Mouse (Mus musculus) cortical plate, adult 2 months (tissue): ENCODE measurements around the gene Socs4. TPM values are rescaled to one million over a fixed set of nuclear protein-coding genes. Genes with fewer than 3 reads are reported as not detected.

Experiments used
- H3K27ac ChIP-seq: fragments of 200-500 bp; 2 replicates; pipeline ENCODE4 v1.5.1; 2012; ENCODE audit warnings: low read length, control low read depth, inconsistent platforms; ENCODE audit not compliant: insufficient read depth
- H3K4me1 ChIP-seq: fragments of 200-500 bp; 2 replicates; pipeline ENCODE4 v1.6.1; 2011; ENCODE audit warnings: low read length; ENCODE audit not compliant: control insufficient read depth, insufficient read depth
- H3K4me3 ChIP-seq: fragments of 200-500 bp; 2 replicates; pipeline ENCODE4 v1.5.1; 2011; ENCODE audit warnings: mild to moderate bottlenecking, low read length, control low read depth; ENCODE audit not compliant: insufficient read depth
- CTCF ChIP-seq: fragments of 200-500 bp; IDR thresholded peaks from 2 replicates; pipeline ENCODE4 v1.5.1; 2011; ENCODE audit warnings: mild to moderate bottlenecking, control low read depth, low read length; ENCODE audit not compliant: insufficient read depth; ENCODE audit errors: extremely low read depth
- POLR2A ChIP-seq: fragments of 200-500 bp; IDR thresholded peaks from 2 replicates; pipeline ENCODE4 v1.6.1; 2011; ENCODE audit warnings: mild to moderate bottlenecking, low read length, control low read depth; ENCODE audit not compliant: insufficient read depth; ENCODE audit errors: extremely low read depth
- polyA plus RNA-seq: library from polyadenylated mRNA; depleted of rRNA; stranded (reverse); fragments of >200 nt; gene quantifications from 2 replicates; pipeline ENCODE4 v1.2.3, GENCODE M21; 2012

Socs4 gene
- polyA plus RNA-seq, 1 experiment: 5.1 TPM

DNA sequence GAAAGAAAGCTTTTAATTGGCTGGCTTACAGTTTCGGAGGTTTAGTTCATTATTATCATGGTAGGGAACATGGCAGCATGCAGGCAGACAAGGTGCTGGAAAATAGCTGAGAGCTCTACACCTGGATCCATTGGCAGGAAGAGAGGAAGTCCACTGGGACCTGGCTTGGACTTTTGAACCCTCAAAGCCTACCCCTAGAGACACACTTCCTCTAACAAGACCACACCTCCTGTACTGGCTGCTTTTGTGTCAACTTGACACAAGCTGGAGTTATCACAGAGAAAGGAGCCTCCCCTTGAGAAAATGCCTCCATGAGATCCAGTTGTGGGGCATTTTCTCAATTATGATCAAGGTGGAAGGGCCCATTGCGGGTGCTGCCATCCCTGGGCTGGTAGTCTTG is 8.5 kb downstream of the Socs4 start:
- Histone ChIP-seq H3K4me1 (no peaks in the 10 kb centered on the region), H3K4me3 (no peak overlapping the region), H3K27ac (no peak overlapping the region)
- TF ChIP-seq POLR2A (no peak), CTCF (no peak)

DNA sequence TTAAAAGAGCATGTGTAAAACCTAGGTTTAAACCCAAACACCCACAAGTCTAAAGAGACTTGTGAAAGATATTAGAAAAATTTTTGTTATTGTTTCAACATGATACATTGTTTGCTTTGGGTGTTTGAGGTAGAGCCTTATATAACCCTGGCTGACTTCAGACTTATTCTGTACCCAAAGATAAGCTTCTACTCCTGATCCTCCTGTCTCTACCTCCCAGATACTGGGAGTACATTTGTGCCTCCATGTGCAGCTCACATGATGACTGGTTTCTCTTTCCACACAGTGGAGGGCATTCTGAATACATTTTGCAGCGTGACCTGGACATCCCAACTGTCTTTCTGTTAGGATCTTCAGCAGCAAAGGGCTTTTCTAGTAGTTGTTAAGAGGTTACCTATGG is 9.5 kb downstream of the Socs4 start:
- Histone ChIP-seq H3K4me3 (no peak overlapping the region), H3K4me1 (no peaks in the 10 kb centered on the region), H3K27ac (no peak overlapping the region)
- TF ChIP-seq POLR2A: no peak
- no peak for TF ChIP-seq CTCF

DNA sequence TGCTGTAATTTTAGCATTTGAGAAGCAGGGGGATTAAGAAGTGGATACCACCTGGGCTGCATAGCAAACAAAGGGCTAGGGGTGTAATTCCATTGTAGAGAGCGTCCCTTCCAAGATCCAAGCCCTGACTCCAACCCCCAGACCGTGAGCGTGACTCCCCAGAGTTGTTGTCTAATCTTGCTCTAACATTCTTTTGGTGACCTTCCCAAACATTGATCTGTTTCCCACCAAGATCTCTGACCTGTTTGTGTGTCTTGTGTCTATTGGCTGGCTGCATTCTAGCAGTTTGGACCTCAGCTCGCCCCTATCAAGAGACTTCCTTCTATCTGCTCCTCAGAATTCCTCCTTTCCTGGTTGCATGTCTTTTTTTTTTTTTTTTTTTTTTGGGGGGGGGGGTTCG is 10.3 kb downstream of the Socs4 start:
- TF ChIP-seq POLR2A (no peak), CTCF (no peak)
- Histone ChIP-seq H3K27ac (no peak overlapping the region), H3K4me1 (no peaks in the 10 kb centered on the region), H3K4me3 (no peak overlapping the region)

GRCm38 (mm10) chr14:47291772-47292171 is 15.0 kb downstream of the Socs4 start:
- no peak overlapping the region for H3K4me3 ChIP-seq
- no peak overlapping the region for H3K27ac ChIP-seq
- no peaks in the 10 kb centered on the region for H3K4me1 ChIP-seq
- no peak for TF ChIP-seq CTCF
- no peak for TF ChIP-seq POLR2A

DNA sequence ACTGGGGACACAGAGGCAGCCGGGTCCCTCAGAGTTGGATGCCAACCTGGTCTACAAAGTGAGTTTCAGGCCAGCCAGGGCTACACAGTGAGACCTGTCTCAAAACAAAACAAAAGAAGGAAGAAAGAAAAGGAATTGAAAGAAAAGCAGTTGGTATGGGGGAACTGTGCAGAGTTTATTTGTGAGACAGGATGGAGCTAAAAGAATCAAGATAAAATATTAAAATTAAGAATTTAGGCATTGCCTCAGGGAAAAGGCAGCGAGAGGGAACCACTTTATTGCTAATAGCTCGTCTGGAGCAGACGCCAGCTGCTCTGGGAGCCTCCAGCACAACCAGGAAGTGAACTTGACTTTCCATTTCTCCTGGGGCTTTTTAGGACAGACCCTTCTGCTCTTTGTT is 17.4 kb downstream of the Socs4 start:
- H3K27ac ChIP-seq: no peak overlapping the region
- peaks cover under 1% of the 10 kb centered on the region; the same call in 1 of the 2 replicates for H3K4me1 ChIP-seq
- TF ChIP-seq CTCF (no peak), POLR2A (no peak)
- H3K4me3 ChIP-seq: no peak overlapping the region

- Histone ChIP-seq H3K27ac (no peak overlapping the region), H3K4me1 (peaks cover 1% of the 10 kb centered on the region; the same call in 1 of the 2 replicates), H3K4me3 (no peak overlapping the region)
- no peak for TF ChIP-seq CTCF
- TF ChIP-seq POLR2A: no peak
These were observed 19.5 kb downstream of the Socs4 start for GRCm38 (mm10) chr14:47296232-47296631.

DNA sequence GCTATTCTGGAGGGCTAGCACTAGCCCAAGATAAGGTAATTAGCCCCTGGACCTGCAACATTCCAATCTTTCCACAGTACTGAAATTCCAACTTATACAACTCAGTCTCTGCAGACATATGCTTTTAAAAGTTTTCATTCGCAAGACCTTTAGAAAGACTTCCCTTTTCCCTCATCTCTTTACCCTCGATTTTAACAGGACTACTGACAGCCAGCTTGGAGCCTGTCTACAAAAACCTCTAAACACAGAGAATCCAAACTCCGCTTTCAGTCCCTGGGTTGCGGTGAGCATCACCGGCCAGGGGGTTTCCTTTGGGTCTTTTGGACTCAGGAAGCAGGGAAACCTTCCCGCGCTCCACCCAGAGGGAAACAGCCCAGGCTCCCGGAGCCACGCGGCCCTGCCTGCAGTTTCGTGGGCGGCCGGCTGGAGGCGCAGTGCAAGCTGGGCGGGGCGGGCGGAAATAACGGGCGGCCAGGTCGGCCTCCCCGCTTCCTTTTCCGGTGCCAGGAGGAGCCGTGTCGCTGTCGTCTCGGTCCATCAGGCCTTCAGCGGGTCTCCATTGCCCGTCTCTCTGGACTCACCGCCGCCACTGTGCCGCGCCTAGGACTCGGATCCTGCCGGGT is 21.2 kb downstream of the Socs4 start, which contains the start of gene Mapk1ip1l:
TSS of gene Mapk1ip1l (plus strand) at position 482 of the 623 bp plus-strand sequence.
- peak within 1 kb of the TSS; percentile 79 for H3K4me3 ChIP-seq
- peak; percentile 69 for TF ChIP-seq POLR2A
- peak; percentile 48 for TF ChIP-seq CTCF
- H3K27ac ChIP-seq: peak within 1 kb of the TSS; percentile 84
- peaks cover 1% of the 10 kb centered on the region; the same call in 1 of the 2 replicates for H3K4me1 ChIP-seq

GRCm38 (mm10) chr14:47298408-47298792 is 21.7 kb downstream of the Socs4 start:
- H3K4me3 ChIP-seq: peak overlapping the region; percentile 79
- TF ChIP-seq POLR2A (no peak), CTCF (no peak)
- H3K4me1 ChIP-seq: peaks cover 1% of the 10 kb centered on the region; the same call in 1 of the 2 replicates
- H3K27ac ChIP-seq: peak overlapping the region; percentile 84

DNA sequence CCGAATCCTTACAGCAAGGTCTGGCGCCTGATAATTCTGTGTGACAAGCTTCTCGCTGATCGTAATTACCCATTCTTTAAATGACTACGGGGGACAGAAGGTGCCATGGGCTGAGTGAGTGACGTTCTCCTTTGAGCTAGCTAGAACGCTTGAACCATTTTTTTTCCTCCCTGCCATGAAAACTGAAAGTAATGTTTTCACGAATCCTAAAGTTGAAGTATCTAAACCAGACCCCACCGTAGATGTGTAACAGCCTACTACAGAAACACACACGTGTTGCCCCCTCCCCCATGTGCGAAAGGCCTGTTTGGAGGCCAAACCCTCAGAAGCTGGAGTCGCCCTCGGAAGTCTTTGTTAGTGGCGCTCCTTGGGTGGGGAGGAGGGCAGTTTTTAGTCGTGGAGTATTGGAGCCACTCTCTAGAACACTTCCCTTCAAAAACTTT is 22.1 kb downstream of the Socs4 start:
- Histone ChIP-seq H3K27ac (no peak overlapping the region), H3K4me3 (peak overlapping the region; percentile 79), H3K4me1 (peaks cover 1% of the 10 kb centered on the region; the same call in 1 of the 2 replicates)
- no peak for TF ChIP-seq CTCF
- TF ChIP-seq POLR2A: no peak
